Mouse (Mus musculus): ENCODE measurements around the gene Mtr.

Mtr gene

DNA sequence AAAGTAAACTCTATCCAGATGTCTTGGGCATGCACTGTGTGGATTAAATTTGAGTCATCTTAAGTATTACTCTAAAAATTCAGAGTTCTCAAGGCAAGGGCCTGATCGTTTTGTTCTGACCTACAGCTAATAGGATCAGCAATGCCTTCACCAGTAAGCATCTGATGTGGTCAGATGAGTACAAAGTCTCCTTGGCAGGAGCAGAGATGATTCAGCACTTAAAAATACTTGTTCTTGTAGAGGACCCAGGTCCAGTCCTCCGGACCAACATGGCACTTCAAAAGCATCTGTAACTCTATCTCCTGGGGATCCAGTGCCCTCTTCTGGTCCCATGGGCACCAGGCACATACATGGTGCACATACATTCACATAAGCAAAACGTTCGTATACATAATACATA, 25.8 kb downstream of the Mtr start:
- WGBS, result 94% methylated on average over 4 of the region's 4 CpGs

DNA sequence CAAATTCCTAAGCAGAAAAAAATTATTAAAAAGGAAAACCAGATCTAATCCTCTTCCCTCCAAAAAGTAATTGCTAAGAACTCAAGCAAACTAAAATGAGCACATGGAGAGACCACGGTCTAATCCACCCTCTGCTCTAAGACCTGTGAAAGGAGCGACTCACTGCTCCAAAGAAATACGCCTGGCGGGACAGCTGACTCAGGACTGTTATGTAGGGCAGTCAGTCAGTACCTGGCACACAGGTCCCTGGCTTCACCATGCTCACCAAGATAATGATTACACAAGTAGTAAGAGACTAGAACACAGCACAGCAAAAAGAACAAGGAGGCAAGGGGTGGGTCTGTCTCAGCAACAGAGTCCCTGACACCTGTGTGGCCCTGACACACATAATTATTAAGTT, 29.7 kb downstream of the Mtr start:
- 89% methylated on average over 4 of the region's 4 CpGs for WGBS

DNA sequence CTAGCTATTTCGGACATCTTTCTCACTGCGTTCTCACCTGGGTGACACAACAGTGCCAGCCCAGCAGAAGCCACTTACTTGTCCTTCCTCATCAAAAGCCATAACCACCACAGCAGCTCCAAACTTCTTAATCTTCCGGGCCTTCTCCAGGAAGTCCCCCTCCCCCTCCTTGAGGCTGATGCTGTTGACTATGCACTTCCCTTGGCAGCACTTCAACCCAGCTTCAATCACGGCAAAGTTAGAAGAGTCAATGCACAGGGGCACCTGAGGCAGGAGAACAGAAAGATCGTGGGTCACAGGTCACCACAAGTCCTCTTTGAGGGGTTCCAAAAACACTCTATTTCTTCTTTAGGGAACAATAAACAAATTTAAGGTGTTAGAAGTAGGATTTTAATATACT, 30.3 kb downstream of the Mtr start:
- WGBS, result 83% methylated on average over 5 of the region's 5 CpGs

DNA sequence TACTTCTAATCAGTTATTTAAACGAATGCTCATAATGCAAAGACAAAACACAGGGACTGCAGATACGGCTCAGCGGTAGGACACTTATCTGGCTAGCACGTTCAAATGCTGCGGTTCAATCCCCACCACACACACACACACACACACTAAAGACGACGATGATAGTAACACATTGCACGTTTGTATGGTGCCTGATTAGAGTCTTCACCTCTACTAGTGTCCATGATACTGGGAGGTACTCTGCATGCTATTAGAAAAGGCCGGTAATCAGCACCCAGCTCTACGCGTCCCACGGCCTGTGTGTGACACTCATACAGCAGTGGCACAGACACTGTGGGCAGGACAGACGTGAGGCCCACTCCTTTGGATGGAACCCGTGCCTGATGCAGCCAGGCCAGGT, 39.3 kb downstream of the Mtr start:
- 96% methylated on average over 14 of the region's 14 CpGs for WGBS

DNA sequence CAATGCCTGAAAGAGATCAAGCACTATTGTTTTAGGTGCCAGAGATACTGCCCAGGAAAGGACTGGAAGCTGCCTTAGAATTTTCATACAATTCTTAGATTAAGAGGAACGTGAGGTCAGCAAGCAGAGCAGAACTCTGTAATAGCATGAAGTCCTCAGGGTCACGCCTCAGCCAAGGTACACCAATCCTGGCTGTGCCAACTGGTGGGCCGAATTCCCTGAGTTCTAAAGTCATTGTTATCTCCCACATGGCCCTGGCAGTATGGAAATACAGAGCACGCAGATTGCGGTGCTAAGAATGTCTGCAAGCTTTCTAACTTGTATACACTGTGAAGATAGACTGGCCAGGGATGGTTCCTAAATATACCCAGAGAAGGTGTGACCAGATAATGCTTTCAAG, 43.0 kb downstream of the Mtr start:
- 68% methylated on average over 5 of the region's 5 CpGs for WGBS

DNA sequence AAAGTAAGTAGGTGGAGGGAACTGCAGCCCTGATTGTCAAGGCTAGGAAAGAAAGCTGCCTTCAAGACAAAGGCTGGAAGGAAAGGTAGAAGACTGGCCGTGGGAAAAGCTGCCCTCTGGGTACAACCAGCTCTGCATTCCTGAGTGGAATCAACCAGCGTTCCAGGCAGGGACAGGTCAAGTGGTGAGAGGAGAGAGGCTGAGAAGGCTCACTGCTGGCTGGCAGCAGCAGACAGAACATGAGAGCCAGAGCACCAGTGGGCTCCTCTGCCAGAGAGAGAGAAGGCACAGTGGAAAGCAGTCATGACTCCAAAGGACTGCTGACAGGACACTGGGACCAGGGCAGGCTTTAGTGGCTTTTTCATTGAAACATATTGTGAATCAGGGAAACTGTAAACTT, 46.9 kb downstream of the Mtr start:
- 74% methylated on average over 2 of the region's 2 CpGs for WGBS

DNA sequence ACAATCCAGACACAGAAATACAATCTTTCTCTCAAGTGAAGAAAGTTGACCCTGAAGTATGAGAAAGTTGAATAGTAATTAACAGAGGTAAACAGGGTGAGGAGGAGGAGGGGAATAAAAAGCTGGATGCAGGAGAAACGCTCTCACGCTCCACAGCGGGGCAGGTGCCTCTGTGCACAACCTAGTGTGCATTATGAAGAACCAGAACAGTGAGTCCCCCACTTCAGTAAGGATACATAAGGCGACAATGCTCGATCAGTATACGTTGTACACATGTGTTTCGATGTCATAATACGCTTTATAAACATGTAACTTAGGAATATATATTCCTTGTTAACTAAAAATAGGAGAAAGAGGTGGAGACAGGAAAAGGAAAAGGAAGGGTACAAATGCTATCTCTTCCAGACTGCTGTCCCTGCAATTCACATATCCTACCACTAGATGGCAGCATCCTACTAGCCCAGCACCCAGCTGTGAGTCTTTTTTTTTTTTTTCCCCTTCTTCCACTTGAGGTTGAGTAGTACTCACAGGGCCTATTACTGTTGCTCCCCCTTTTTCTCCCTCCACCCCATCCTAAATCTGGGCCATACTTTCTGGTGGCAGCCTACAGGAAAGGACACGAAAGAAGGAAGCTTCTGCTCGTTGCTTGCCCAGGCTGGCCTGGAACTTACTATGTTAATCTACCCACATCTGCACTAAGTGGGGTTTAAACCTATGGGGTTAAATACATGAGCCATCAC, 47.7 kb downstream of the Mtr start:
- WGBS, result 89% methylated on average over 10 of the region's 10 CpGs

DNA sequence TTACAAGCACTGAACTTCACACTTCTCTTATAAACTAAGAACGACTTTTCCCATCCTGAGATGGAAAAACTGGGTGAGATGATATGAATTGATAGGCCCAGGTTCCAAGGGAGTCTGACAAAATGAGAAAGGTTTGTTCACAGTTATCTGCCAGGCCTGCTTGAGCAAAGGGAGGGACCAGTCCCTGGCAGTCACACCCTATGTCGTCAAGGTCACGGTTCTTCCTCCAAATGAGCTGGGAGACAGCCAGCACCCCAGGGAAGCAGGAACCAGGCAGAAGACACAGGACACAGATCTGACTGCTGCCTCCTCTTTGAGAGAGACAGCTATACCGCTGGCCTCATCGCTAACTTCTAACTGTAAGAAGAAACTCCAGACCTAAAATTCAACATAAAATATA, 57.5 kb downstream of the Mtr start:
- WGBS, result 69% methylated on average over 5 of the region's 5 CpGs

DNA sequence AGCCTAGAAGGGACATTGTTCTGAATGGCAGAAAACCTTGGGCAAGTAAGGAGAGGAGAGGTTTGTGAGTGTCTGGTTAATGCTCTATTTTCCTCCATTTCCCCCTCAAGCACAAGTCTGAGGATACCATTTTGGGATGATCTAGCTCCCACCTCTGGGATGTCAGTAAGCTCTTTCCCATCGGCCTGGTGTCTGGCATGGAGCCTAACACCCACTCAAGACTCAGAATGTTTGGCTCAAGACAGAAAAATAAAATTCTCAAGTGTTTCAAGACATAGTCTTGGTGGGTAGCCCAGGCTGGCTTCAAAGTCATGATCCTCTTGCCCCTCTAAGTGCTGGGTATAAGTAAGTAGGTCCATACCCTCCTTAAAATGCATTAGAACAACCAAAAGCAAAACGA, 59.4 kb downstream of the Mtr start:
- 61% methylated on average over 2 of the region's 2 CpGs for WGBS

DNA sequence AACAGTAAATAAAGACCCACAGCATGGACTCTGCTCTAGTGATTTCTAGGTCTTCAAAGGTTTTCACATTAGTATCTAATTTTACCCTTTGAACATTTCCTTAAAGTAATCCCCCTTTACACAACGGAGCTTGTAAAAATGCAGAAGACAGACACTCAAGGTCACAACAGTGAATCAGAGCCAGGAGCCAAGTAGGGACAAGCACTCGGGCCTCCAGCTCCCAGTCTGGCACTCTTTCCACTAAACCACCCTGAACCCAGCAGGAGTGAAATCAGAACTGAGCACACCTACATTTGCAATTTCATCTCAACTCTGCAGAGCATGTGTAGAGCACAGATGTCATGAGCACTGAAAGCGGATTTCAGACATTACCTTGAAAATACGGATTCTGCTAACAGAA, 61.1 kb downstream of the Mtr start:
- WGBS, result 56% methylated on average over 4 of the region's 4 CpGs

DNA sequence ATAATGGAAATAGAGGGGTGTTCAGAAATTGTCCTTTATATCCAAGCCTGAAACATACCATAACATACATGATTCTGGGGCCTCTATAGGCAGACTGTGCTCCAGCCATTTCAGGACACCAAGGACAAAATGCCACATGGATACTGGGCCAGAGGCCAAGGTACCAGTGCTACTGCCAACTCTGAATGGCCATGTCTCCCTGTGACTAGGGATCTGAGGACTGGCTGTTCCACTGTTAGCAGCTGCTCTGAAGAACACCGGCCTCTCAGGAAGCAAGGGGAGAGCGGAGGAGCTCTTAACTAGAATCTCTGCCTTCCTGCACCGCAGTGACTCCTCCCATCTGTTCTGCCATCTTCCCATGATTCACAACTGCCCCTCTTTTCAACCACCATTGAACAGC, 61.9 kb downstream of the Mtr start:
- WGBS, result 68% methylated on average over 3 of the region's 3 CpGs

DNA sequence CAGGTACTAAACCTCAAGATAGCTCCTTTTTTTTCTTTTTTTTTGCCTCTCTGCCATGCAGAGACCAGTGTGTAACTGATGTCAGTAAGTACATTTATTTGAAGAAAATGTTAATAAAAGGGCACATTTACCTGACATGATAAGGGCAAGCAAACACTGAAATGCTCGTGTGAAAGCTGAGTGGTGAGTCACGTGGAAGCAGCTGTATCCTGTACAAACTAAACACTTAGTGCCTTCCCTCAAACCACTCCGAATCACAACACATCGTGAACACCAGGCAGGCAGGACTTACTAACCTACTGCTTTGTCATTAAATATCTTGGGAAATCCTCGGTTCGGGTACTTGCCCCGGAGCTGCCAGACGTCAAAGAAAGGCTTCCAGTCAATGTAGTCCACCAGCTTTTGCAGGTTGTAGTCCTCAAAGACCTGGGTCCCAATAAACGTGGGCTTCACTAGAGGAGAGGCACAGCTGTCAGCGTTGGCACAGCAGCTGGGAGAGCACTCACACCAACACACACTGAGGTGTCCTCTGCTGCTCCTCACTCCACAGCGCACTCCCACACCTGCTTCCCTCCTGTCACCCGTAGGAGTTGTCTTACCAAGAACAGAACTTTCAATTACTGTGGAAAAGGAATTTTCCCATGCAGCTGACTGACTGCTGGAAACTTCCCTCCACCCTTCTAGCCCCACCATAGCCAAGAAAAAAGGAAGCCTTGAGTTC, 62.8 kb downstream of the Mtr start:
- 58% methylated on average over 12 of the region's 12 CpGs for WGBS

DNA sequence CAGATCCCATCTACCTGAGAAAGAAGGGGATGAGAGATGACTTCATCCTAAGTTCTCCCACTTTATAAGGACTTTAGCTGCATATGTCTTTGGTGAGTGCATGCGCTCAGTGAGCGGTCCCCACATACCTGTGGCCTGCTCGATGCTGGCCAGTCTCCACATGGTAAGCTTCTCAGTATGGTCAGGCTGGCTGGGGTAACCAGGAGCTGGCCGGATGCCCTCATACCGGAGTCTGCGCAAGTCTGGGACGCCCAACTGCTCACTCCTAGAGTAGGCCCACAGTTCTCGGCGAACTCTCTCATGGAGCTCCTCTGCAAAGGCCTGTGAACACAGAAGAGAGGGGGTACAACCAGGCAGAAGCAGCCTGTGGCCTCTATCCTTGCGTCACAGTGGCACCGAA, 68.7 kb downstream of the Mtr start:
- WGBS, result 96% methylated on average over 11 of the region's 11 CpGs

DNA sequence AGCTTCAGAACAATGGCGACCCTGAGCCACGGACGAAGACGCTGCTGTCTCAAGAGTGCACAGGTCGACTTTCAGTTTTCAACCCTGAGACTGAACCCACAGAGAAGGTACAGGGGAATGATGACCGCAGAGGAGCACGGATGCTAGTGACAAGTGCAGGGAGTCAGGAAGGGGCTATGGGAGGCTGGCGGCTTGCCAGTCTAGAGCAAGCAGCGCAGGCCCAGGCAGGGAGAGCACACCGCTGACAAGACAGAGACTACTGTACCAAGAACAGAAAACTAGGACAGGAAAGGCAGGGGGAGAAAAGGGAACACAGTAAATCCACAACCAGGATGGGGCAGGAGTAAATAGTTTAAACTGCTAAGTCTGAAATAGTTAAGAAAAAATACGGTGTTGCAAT, 69.1 kb downstream of the Mtr start:
- 87% methylated on average over 11 of the region's 11 CpGs for WGBS

DNA sequence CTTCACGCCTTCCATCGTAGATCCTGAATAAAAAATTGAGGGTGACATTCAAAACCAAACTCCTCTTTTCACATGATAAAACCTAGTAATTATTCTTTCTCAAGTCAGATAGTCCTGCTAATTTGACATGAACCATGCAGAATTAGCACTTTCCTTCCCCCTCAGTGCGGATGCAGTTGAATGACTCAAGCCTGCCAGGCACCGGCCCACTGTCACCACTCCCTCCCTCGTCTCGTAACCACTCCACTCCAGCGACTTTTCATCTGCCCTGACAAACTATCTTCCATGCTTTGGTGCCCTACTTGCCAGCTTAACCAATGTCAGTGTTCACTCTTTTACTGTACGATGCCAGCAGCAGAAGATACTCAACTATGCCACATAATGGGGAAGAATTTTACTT, 78.4 kb downstream of the Mtr start:
- WGBS, result 55% methylated on average over 8 of the region's 8 CpGs

DNA sequence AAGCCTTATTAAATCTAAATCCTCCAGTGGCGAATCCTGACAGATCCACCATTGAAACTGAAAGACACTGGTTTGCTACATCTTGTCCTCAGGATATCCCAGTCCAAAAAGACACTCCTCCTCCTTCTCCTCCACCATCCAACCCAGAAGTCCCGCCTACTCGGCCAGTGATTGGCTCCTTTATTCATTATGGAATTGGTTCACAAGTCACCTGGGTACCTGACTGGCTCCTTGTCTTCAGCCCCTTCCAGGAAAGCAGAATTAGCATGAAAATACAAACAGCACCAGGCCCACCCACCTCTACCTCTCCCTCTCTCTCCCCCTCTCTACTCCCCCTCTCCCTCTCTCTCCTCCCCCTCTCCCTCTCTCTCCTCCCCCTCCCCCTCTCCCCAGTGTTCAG, 81.2 kb downstream of the Mtr start:
- 56% methylated on average over 3 of the region's 3 CpGs for WGBS

DNA sequence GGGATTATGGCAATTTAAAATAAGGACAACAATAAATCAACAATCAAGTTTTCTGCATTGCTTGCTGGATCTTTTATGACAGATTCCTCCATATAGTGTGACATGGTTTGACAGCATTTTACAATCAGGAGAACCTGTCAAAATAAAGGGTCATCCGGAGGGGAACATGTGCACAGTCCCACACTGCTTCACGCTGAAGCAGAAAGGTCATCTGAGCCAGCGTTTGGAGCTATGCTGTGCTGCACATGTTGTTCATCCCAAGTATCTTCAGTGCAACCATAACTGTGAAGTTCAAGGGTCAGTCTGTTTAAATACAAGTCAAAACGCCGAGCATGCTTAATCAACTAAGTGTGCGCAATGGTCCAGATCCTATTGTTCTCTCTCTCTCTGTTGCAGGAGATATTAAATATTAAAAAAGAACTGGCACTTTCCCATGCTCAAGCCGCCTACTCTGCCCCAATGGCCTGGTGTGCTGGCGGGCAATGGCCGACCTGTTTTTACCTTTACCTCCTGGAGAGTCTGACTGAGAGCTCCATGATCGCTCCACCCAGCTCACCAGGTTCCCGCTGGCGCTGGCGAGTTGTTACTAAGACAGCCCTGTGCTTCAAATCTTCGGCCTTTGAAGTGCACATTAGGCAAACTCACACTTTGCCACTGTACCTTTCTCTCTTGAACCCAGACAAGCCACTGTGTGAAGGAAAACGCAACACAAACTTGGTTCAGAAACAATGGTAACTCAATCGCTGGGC, 81.8 kb downstream of the Mtr start:
- 72% methylated on average over 16 of the region's 16 CpGs for WGBS

DNA sequence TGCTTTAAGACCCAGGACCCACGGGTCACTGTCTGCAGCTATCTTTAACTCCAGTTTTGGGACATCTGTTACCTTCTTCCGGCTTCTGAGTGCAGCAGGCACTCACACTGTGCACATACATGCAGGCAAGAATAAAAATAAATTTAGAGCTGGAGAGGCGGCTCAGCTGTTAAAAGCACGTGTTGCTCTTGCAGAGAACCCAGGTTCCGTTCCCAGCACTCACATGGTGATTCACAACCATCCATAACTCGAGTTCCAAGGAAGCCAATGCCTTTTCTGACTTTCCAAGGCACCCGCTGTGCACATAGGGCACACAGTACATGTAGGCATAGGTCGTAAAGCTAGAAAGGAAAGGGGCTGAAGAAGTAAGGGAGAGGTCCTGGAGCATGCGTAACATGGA, 90.6 kb downstream of the Mtr start:
- WGBS, result 59% methylated on average over 9 of the region's 9 CpGs

DNA sequence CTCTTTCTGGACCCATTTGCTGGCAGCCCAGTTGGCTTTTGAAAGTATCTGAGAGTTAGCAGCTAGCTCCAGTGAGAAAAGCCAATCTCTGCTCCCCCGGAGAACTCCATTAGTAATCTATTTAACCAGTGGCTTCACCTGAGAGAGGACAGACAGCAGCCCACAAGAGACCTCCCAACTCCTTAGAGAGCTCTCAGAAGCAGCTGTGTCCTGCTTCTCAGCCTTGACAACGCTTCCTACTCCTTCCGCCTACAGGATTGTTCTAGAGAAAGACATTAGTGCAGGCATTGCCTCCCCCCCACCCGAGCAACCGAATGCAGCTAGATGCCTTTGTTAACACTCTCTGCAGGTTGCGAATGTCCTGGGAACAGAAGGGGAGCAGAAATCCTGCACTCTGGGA, 91.5 kb downstream of the Mtr start:
- 14% methylated on average over 6 of the region's 6 CpGs for WGBS

DNA sequence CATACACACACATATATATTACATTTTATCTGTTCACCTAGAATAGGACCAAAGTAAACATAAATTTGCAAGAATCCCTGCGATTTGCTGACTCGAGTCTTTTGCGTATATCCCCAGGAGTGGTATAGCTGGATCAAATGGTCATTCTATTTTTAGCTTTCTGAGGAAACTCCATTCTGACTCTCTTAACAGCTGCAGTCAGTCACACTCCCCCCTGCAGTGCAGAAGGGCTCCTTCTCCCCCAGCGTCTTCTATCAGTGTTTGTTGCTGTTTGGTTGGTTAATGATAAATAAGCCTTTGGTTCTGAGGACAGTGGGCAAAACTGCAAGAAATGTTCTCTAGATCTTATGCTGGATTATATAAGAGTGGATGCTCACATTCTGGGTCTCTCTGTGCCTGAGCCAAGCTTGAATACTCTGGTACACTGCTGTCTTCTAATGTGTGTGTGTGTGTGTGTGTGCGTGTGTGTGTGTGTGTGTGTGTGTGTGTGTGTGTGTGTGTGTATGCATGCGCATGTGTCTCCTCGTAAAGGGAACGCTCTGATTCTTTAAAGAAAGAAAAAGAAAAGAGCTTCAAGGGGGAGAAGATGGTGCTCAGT, 92.4 kb downstream of the Mtr start:
- WGBS, result 37% methylated on average over 8 of the region's 8 CpGs

DNA sequence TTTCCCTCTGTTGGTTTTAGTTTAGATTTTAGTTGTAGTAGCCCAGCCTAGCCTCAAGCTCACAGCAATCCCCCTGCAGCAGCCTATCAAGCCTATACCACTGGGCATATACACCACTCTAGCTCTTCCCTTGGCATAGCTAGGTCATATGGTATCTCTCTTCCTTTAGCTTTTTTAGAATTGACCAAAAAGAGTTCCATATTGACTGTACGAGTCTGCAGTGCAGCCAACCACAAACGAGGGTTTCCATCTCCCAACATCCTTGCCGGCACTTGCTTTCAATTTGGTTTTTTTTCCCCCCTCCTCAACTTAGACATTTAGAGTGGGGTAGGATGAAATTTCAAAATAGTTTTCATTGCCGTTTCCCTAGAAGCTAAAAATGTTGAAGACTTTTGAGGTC, 95.5 kb downstream of the Mtr start:
- WGBS, result 52% methylated on average over 4 of the region's 4 CpGs

DNA sequence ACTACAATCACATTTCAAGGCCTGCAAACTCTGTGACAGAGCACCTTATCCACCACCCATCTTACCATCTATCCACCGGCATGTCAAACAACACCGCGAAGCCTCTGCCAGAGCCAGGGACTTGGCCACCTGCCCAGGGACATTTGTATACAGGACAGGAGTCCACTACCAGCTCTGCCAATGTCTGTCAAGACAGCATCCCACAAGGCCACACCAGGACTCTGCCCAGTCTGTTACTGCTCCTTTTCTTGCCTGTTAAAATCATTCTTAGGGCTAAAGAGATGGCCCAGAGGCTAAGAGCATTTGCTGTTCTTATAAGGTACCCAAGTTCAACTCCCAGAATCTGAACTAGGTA, 97.8 kb downstream of the Mtr start:
- 28% methylated on average over 3 of the region's 3 CpGs for WGBS

Data from cerebral cortex, adult 2 months (tissue).